Mouse (Mus musculus) embryonic facial prominence, embryonic 11.5 days (tissue): ENCODE measurements around the gene Mccc1. TPM values are rescaled to one million over a fixed set of nuclear protein-coding genes. Genes with fewer than 3 reads are reported as not detected.

Experiments used
- ATAC-seq: fragments of 200-750 bp; cut with Nextera tagmentation; replicated peaks from 2 replicates; pipeline ENCODE4 v1.8.0; 2017; ENCODE audit warnings: low read depth; ENCODE audit not compliant: insufficient number of reproducible peaks, low FRiP score, low TSS enrichment
- DNase-seq: peaks from one replicate; pipeline ENCODE4 v3.0.0-alpha.2; 2015; ENCODE audit warnings: low spot score
- H3K27ac ChIP-seq: fragments of 300-500 bp; sonication (generic); replicated peaks from 2 replicates; pipeline ENCODE4 v1.5.1; 2014; ENCODE audit warnings: mild to moderate bottlenecking, low read depth, low read length, control low read depth
- H3K27me3 ChIP-seq: fragments of 300-500 bp; sonication (generic); 2 replicates; pipeline ENCODE4 v1.6.1; 2014; ENCODE audit warnings: mild to moderate bottlenecking, low read length, moderate library complexity, mixed read lengths; ENCODE audit not compliant: control insufficient read depth, insufficient read depth
- H3K36me3 ChIP-seq: fragments of 300-500 bp; sonication (generic); replicated peaks from 2 replicates; pipeline ENCODE4 v1.6.1; 2014; ENCODE audit warnings: low read depth, mild to moderate bottlenecking, low read length, moderate library complexity, mixed read lengths; ENCODE audit not compliant: control insufficient read depth, insufficient read depth
- H3K4me1 ChIP-seq: fragments of 300-500 bp; sonication (generic); 2 replicates; pipeline ENCODE4 v1.6.1; 2014; ENCODE audit warnings: low read length, mixed read lengths; ENCODE audit not compliant: control insufficient read depth, insufficient read depth
- H3K4me2 ChIP-seq: fragments of 300-500 bp; sonication (generic); 2 replicates; pipeline ENCODE4 v1.6.1; 2014; ENCODE audit warnings: low read depth, mild to moderate bottlenecking, control low read depth, low read length, moderate library complexity
- H3K4me3 ChIP-seq: fragments of 300-500 bp; sonication (generic); 2 replicates; pipeline ENCODE4 v1.5.1; 2014; ENCODE audit warnings: low read depth, low read length, control low read depth
- H3K9ac ChIP-seq: fragments of 300-500 bp; sonication (generic); replicated peaks from 2 replicates; pipeline ENCODE4 v1.6.1; 2014; ENCODE audit warnings: mild to moderate bottlenecking, control low read depth, low read length
- H3K9me3 ChIP-seq: fragments of 300-500 bp; sonication (generic); replicated peaks from 2 replicates; pipeline ENCODE4 v1.6.1; 2016; ENCODE audit warnings: mild to moderate bottlenecking, low read length, inconsistent platforms, mixed read lengths; ENCODE audit not compliant: control insufficient read depth
- WGBS: fragments of 180-500 bp; shearing (Covaris S2); extraction: QIAGEN DNeasy Blood & Tissue Kit; methylation state at CpG from one replicate; pipeline ENCODE4 v1.1.7; 2014; 5-methylcytosine and 5-hydroxymethylcytosine counted together
- polyA plus RNA-seq: library from polyadenylated mRNA; unstranded; fragments of >200 nt; fragmentation: Nextera tagmentation; extraction: Ambion mirVana; gene quantifications from 2 replicates; pipeline ENCODE4 v1.2.1, GENCODE M21; 2014

Gene Mccc1
- polyA plus RNA-seq, 1 experiment from 2014 or later: 42.6 TPM

GRCm38 (mm10) chr3:35962967-35963366 lies 37.5 kb downstream of the Mccc1 start:
- ATAC-seq: no peak
- no peak overlapping the region for H3K4me2 ChIP-seq
- H3K9me3 ChIP-seq: no peaks in the 10 kb centered on the region
- H3K27me3 ChIP-seq: no peaks in the 10 kb centered on the region
- no peaks in the 10 kb centered on the region for H3K36me3 ChIP-seq
- H3K4me3 ChIP-seq: no peak overlapping the region
- no peaks in the 10 kb centered on the region for H3K4me1 ChIP-seq
- H3K9ac ChIP-seq: no peak overlapping the region
- no peak for DNase-seq
- no peak overlapping the region for H3K27ac ChIP-seq
- WGBS: 89% methylated on average over 5 of the region's 5 CpGs

- Histone ChIP-seq H3K4me1 (no peaks in the 10 kb centered on the region), H3K27ac (no peak overlapping the region), H3K4me2 (no peak overlapping the region), H3K9ac (no peak overlapping the region), H3K4me3 (no peak overlapping the region), H3K27me3 (no peaks in the 10 kb centered on the region), H3K9me3 (no peaks in the 10 kb centered on the region), H3K36me3 (no peaks in the 10 kb centered on the region)
- WGBS: 89% methylated on average over 3 of the region's 3 CpGs
- ATAC-seq (no peak), DNase-seq (no peak)
Observed at GRCm38 (mm10) chr3:35957230-35957629, 43.2 kb downstream of the Mccc1 start.

- Histone ChIP-seq H3K4me1 (no peaks in the 10 kb centered on the region), H3K36me3 (no peaks in the 10 kb centered on the region), H3K9me3 (no peaks in the 10 kb centered on the region), H3K4me3 (no peak overlapping the region), H3K9ac (no peak overlapping the region), H3K27ac (no peak overlapping the region), H3K4me2 (no peak overlapping the region), H3K27me3 (no peaks in the 10 kb centered on the region)
- WGBS: 89% methylated on average over 11 of the region's 11 CpGs
- DNase-seq (no peak), ATAC-seq (no peak)
Observed at GRCm38 (mm10) chr3:35954901-35955575, 45.4 kb downstream of the Mccc1 start.

- no peak overlapping the region for H3K27ac ChIP-seq
- H3K36me3 ChIP-seq: no peaks in the 10 kb centered on the region
- no peak overlapping the region for H3K4me2 ChIP-seq
- no peaks in the 10 kb centered on the region for H3K4me1 ChIP-seq
- no peaks in the 10 kb centered on the region for H3K27me3 ChIP-seq
- WGBS: 90% methylated on average over 6 of the region's 6 CpGs
- no peak overlapping the region for H3K9ac ChIP-seq
- no peak overlapping the region for H3K4me3 ChIP-seq
- ATAC-seq (no peak), DNase-seq (no peak)
- no peaks in the 10 kb centered on the region for H3K9me3 ChIP-seq
Observed at GRCm38 (mm10) chr3:35953816-35954215, 46.7 kb downstream of the Mccc1 start.

GRCm38 (mm10) chr3:35953184-35953583 lies 47.3 kb downstream of the Mccc1 start:
- Histone ChIP-seq H3K4me3 (no peak overlapping the region), H3K4me1 (no peaks in the 10 kb centered on the region), H3K27me3 (no peaks in the 10 kb centered on the region), H3K36me3 (no peaks in the 10 kb centered on the region), H3K27ac (no peak overlapping the region), H3K4me2 (no peak overlapping the region), H3K9ac (no peak overlapping the region), H3K9me3 (no peaks in the 10 kb centered on the region)
- DNase-seq: no peak
- ATAC-seq: no peak
- 58% methylated on average over 1 of the region's 1 CpGs for WGBS

GRCm38 (mm10) chr3:35948197-35948596 lies 52.3 kb downstream of the Mccc1 start:
- DNase-seq: no peak
- no peak for ATAC-seq
- 93% methylated on average over 7 of the region's 7 CpGs for WGBS
- Histone ChIP-seq H3K4me2 (no peak overlapping the region), H3K9me3 (no peaks in the 10 kb centered on the region), H3K27me3 (no peaks in the 10 kb centered on the region), H3K36me3 (no peaks in the 10 kb centered on the region), H3K27ac (no peak overlapping the region), H3K4me3 (no peak overlapping the region), H3K9ac (no peak overlapping the region), H3K4me1 (no peaks in the 10 kb centered on the region)

GRCm38 (mm10) chr3:35940520-35941135 lies 59.9 kb downstream of the Mccc1 start:
- H3K27me3 ChIP-seq: no peaks in the 10 kb centered on the region
- 85% methylated on average over 4 of the region's 4 CpGs for WGBS
- DNase-seq (no peak), ATAC-seq (no peak)
- H3K4me2 ChIP-seq: no peak overlapping the region
- H3K4me1 ChIP-seq: no peaks in the 10 kb centered on the region
- H3K27ac ChIP-seq: no peak overlapping the region
- no peak overlapping the region for H3K9ac ChIP-seq
- no peaks in the 10 kb centered on the region for H3K36me3 ChIP-seq
- H3K4me3 ChIP-seq: no peak overlapping the region
- no peaks in the 10 kb centered on the region for H3K9me3 ChIP-seq

- Histone ChIP-seq H3K27me3 (no peaks in the 10 kb centered on the region), H3K4me1 (no peaks in the 10 kb centered on the region), H3K4me3 (no peak overlapping the region), H3K36me3 (no peaks in the 10 kb centered on the region), H3K4me2 (no peak overlapping the region), H3K27ac (no peak overlapping the region), H3K9me3 (no peaks in the 10 kb centered on the region), H3K9ac (no peak overlapping the region)
- no peak for DNase-seq
- 57% methylated on average over 2 of the region's 2 CpGs for WGBS
- ATAC-seq: no peak
Observed at GRCm38 (mm10) chr3:35940047-35940446, 60.4 kb downstream of the Mccc1 start.
